Mouse (Mus musculus) Patski (cell line): ENCODE results near the gene Srpk2. TPM values are rescaled to one million over a fixed set of nuclear protein-coding genes. Genes with fewer than 3 reads are reported as not detected.
"Not testable (repeated sequence)": the region's sequence is repeated elsewhere in the genome, so short reads cannot be mapped to it uniquely, and the experiment has no call there.

ENCODE experiments used
- ATAC-seq: fragments of 100-300 bp; one replicate; pipeline ENCODE4 v1.8.0; 2021
- CTCF ChIA-PET: fragments of 350-600 bp; sonication (Branson Sonifier 250); formaldehyde crosslinking; loops from one replicate; lab custom pipeline; 2022; ENCODE audit warnings: inconsistent platforms; lab: Charles Lee
- POLR2A ChIA-PET: fragments of 350-600 bp; sonication (Branson Sonifier 250); formaldehyde crosslinking; loops from one replicate; lab custom pipeline; 2022; ENCODE audit warnings: antibody characterized with exemption, inconsistent platforms; lab: Charles Lee
- DNase-seq: peaks from one replicate; pipeline ENCODE4 v3.0.0-alpha.2; 2011; ENCODE audit warnings: low read depth, low spot score
- H3K27me3 ChIP-seq: fragments of 371-371 bp; one replicate; pipeline ENCODE4 v1.5.1; 2021
- CTCF ChIP-seq: fragments of 100-300 bp; IDR thresholded peaks from one replicate; pipeline ENCODE4 v1.5.1; 2021
- in situ Hi-C: fragments of 300-500 bp; cut with MboI; formaldehyde crosslinking; loops from 3 replicates; pipeline ENCODE4 v1.11.1; 2018; ENCODE audit warnings: low pct_unique_long_range_greater_than_20kb, mixed read lengths
- polyA plus RNA-seq: library from polyadenylated mRNA; unstranded; gene quantifications from one replicate; pipeline ENCODE4 v1.2.3, GENCODE M21; 2021

The Srpk2 gene
- polyA plus RNA-seq, 1 experiment from 2014 or later = 53.2 TPM

DNA sequence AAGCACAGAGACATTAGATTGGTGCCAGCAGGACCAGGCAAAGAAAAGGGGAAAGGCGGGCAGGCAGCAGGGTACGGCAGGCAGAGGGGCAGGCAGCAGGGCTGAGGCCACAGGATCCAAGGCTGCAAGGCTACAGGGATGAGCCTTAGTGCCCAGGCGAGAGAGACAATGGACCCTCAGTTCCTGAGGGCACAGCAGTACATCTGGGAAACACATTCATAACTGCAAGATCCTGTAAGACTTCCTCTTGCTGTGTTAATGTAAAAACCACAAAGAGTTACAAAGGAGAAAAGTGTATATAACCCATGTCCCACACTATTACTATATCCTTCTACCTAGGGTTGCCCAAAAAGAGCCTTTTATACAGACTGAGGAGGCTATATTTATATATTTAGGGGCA, 33.9 kb downstream of the Srpk2 start:
- ATAC-seq (no peak), DNase-seq (no peak)
- ChIA-PET POLR2A (interaction anchor here (1.3 kb wide), 1 partner anchor 25 kb away, joined by 4 read pairs; no protein-coding TSS in a partner anchor), CTCF (interaction anchor here (1.0 kb wide), 1 partner anchor 19 kb away, joined by 4 read pairs; no protein-coding TSS in a partner anchor)
- TF ChIP-seq CTCF = no peak
- no peaks in the 10 kb centered on the region for H3K27me3 ChIP-seq
- in situ Hi-C loops = loop anchor here (5.0 kb wide), 1 partner anchor 238 kb away; no protein-coding TSS in a partner anchor

GRCm38 (mm10) chr5:23649246-23649645, 35.2 kb downstream of the Srpk2 start:
- TF ChIP-seq CTCF = no peak
- ATAC-seq (no peak), DNase-seq (no peak)
- POLR2A ChIA-PET = interaction anchor here (1.3 kb wide), 1 partner anchor 26 kb away, joined by 4 read pairs; no protein-coding TSS in a partner anchor
- CTCF ChIA-PET = interaction anchor here (1.0 kb wide), 2 partner anchors 18 to 21 kb away, joined by 3 to 4 read pairs; no protein-coding TSS in a partner anchor
- no peaks in the 10 kb centered on the region for H3K27me3 ChIP-seq
- in situ Hi-C loops = no loop called here

- in situ Hi-C loops = no loop called here
- ChIA-PET POLR2A (interaction anchor here (0.6 kb wide), 1 partner anchor 23 kb away, joined by 4 read pairs; no protein-coding TSS in a partner anchor), CTCF (interaction anchor here (1.3 kb wide), 2 partner anchors 11 to 13 kb away, joined by 3 read pairs; no protein-coding TSS in a partner anchor)
- TF ChIP-seq CTCF = no peak
- ATAC-seq = no peak
- no peaks in the 10 kb centered on the region for H3K27me3 ChIP-seq
- DNase-seq = no peak
These were observed 38.7 kb downstream of the Srpk2 start for GRCm38 (mm10) chr5:23645671-23646070.

- CTCF ChIA-PET, in situ Hi-C loops, H3K27me3 ChIP-seq, ATAC-seq, DNase-seq, POLR2A ChIA-PET: not testable (repeated sequence)
These were observed 45.2 kb downstream of the Srpk2 start for GRCm38 (mm10) chr5:23639193-23639592.

DNA sequence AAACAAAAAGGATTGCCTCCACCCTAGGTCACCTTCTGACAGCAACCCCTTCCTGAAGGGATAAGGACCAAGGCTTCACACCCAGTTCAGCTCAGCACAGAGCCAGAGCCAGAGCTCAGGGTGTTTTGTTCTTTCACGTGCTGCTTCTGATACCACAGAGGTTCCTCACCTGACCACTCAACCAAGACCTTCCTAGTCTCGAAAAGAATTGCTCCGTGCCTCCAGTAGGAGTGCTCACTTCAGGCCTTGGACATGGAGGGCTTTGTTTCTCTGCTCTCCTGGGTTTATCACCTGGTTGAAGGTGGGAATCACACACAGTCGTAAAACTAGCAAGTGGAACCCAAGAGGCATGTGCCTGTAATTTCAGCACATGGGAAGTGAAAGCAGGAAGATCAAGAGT, 46.4 kb downstream of the Srpk2 start:
- ATAC-seq = no peak
- no peak for TF ChIP-seq CTCF
- no peak for DNase-seq
- in situ Hi-C loops = no loop called here
- no peaks in the 10 kb centered on the region for H3K27me3 ChIP-seq
- ChIA-PET CTCF (interaction anchor here (1.6 kb wide), 1 partner anchor 15 kb away, joined by 3 read pairs; no protein-coding TSS in a partner anchor), POLR2A (no interaction called here)

DNA sequence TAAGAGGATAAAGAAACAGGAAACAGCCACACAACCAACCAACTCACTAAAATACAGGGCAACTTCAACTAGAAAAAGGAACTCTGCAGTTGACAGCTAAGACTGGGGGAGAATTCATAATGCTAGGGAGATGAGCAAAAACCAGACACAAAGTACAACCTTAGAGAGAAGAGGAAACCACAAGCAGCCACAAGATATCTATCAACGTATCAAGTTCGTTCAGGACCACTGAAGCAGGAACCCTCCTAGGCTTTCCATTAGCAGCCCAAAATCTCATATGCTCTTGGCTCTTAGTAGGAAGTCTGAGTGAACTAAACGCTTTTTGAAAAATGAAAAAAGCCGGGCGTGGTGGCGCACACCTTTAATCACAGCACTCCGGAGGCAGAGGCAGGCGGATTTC, 47.1 kb downstream of the Srpk2 start:
- ChIA-PET CTCF (interaction anchor here (1.6 kb wide), 1 partner anchor 16 kb away, joined by 3 read pairs; no protein-coding TSS in a partner anchor), POLR2A (interaction anchor here (1.0 kb wide), 1 partner anchor 9 kb away, joined by 3 read pairs; no protein-coding TSS in a partner anchor)
- in situ Hi-C loops = no loop called here
- no peak for ATAC-seq
- H3K27me3 ChIP-seq = no peaks in the 10 kb centered on the region
- DNase-seq = no peak
- no peak for TF ChIP-seq CTCF

DNA sequence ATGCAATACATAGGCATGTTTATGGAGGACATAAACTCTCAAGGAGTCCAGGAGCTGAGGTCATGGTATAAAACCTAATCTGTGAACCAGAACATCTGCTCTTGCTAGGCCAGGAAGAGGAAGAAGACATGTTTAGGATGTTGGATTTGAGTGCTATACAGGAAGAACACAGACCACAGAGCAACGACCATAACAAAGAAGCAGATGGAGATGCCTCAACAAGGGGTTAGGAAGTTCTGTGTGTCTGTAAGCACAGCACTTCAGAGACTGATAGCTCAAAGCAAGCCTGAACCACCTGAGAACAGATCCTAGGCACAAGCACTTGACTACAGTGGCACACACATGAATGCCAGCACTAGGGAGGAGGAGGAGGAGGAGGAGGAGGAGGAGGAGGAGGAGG, 52.9 kb downstream of the Srpk2 start:
- ChIA-PET CTCF (interaction anchor here (1.3 to 1.7 kb wide), 3 partner anchors 11 to 22 kb away, joined by 4 to 5 read pairs (median 4); no protein-coding TSS in a partner anchor), POLR2A (interaction anchor here (0.6 kb wide), 1 partner anchor 24 kb away, joined by 4 read pairs; no protein-coding TSS in a partner anchor)
- in situ Hi-C loops = no loop called here
- TF ChIP-seq CTCF = no peak
- H3K27me3 ChIP-seq = no peaks in the 10 kb centered on the region
- DNase-seq (no peak), ATAC-seq (no peak)

DNA sequence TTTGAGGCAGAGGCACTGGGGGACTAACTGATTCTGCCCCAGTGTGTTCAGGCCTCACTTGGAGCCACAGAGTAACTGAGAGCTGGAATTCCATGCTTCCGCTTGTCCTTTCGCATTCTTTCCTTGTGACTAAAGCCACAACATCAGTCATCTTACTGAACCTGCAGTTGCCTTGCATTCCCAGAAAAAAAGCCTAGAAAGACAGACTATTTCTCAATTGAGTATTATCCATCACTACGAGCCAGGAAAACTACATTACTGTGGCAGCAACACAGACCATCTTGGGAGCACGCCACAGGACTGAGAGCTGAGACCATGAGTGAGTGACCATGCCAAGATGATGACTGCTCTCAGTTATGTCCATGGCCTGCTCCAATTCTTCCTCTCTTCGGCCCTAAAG, 57.2 kb downstream of the Srpk2 start:
- peak; percentile 55 for DNase-seq
- no peak for TF ChIP-seq CTCF
- POLR2A ChIA-PET = interaction anchor here (0.6 to 1.1 kb wide), 3 partner anchors 8 to 11 kb away, joined by 3 to 4 read pairs (median 3); no protein-coding TSS in a partner anchor
- in situ Hi-C loops = no loop called here
- no peaks in the 10 kb centered on the region for H3K27me3 ChIP-seq
- ATAC-seq = peak; percentile 86
- CTCF ChIA-PET = interaction anchor here (1.2 to 2.1 kb wide), 3 partner anchors 9 to 29 kb away, joined by 3 to 9 read pairs (median 4); no protein-coding TSS in a partner anchor

DNA sequence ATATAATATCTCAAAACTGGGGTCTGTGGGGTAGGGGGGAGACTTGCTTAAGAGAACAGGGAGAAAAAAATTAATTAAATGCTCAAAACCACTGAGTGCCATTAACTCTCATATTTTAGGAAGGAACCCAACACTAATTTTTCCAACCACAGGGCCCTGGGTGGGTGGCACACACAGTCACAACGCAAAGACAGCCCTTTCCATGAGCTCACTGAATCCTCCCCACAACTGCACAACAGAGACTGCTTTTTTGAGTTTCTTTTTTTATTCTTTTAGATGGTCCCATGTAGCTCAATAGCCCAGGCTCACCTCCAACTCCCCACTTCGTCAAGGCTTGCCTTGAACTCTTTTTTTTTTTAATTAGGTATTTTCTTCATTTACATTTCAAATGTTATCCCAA, 58.2 kb downstream of the Srpk2 start:
- in situ Hi-C loops = no loop called here
- CTCF ChIA-PET = interaction anchor here (1.5 to 2.1 kb wide), 4 partner anchors 10 to 210 kb away, joined by 4 to 9 read pairs (median 6); no protein-coding TSS in a partner anchor
- ATAC-seq (no peak), DNase-seq (no peak)
- TF ChIP-seq CTCF = no peak
- POLR2A ChIA-PET = interaction anchor here (0.6 to 1.0 kb wide), 2 partner anchors 13 to 156 kb away, joined by 3 read pairs; no protein-coding TSS in a partner anchor
- H3K27me3 ChIP-seq = no peaks in the 10 kb centered on the region

GRCm38 (mm10) chr5:23620621-23621020, 63.8 kb downstream of the Srpk2 start:
- ATAC-seq (no peak), DNase-seq (no peak)
- POLR2A ChIA-PET = no interaction called here
- in situ Hi-C loops = no loop called here
- TF ChIP-seq CTCF = no peak
- CTCF ChIA-PET = interaction anchor here (1.5 kb wide), 1 partner anchor 11 kb away, joined by 4 read pairs; no protein-coding TSS in a partner anchor
- no peaks in the 10 kb centered on the region for H3K27me3 ChIP-seq

DNA sequence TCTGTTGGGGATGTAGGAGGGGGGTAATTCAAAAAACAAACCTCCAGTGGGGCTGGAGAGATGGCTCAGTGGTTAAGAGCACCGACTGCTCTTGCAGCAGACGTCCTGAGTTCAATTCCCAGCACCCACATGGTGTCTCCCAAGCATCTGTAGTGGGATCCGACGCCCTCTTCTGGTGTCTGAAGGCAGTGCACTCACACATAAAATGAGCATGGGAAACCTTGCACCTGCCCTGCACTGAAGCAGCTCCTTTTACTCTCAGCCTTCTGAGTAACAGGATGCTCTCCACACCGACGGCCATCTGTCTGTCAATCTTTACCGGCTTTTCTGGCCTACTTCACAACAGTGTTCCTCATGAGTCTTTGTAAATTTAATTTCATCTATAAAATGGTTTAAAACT, 65.8 kb downstream of the Srpk2 start:
- CTCF ChIA-PET = no interaction called here
- DNase-seq = no peak
- no peaks in the 10 kb centered on the region for H3K27me3 ChIP-seq
- TF ChIP-seq CTCF = no peak
- POLR2A ChIA-PET = no interaction called here
- no peak for ATAC-seq
- in situ Hi-C loops = no loop called here
